Mouse (Mus musculus) liver, embryonic 14.5 days (tissue): ENCODE measurements at regions not wholly inside any gene's neighbourhood (a gene's known extent, or its start where the extent isn't known, plus 50 kb on each side); places are given as distances from the start of the nearest gene placed in this dataset.

Experiments
- ATAC-seq: fragments of 200-750 bp; cut with Nextera tagmentation; 2 replicates; pipeline ENCODE4 v1.8.0; 2017; ENCODE audit warnings: moderate number of reproducible peaks, mild to moderate bottlenecking, moderate library complexity; ENCODE audit not compliant: insufficient read depth
- DNase-seq, 3 experiments: peaks; one replicate each; pipeline ENCODE4 v3.0.0-alpha.2; 2012 to 2013; ENCODE audit warnings: low read depth in 3 of 3, low spot score in 3 of 3
- H3K27ac ChIP-seq: fragments of 300-500 bp; sonication (generic); 2 replicates; pipeline ENCODE4 v1.5.1; 2014; ENCODE audit warnings: moderate library complexity, mild to moderate bottlenecking, control low read depth, inconsistent platforms
- H3K27me3 ChIP-seq: fragments of 300-500 bp; sonication (generic); 2 replicates; pipeline ENCODE4 v1.6.1; 2014; ENCODE audit warnings: mild to moderate bottlenecking, low read length, moderate library complexity; ENCODE audit not compliant: control insufficient read depth, insufficient read depth
- H3K36me3 ChIP-seq: fragments of 300-500 bp; sonication (generic); replicated peaks from 2 replicates; pipeline ENCODE4 v1.6.1; 2014; ENCODE audit warnings: low read depth; ENCODE audit not compliant: control insufficient read depth, insufficient read depth
- H3K4me1 ChIP-seq, 2 experiments: fragments of 200-500 bp in 1 of 2; fragments of 300-500 bp in 1 of 2; sonication (generic) in 1 of 2; replicated peaks; 2 replicates each; pipeline ENCODE4 v1.6.1; 2012 to 2014; ENCODE audit warnings: antibody characterized with exemption in 1 of 2, inconsistent platforms in 1 of 2, low read length in 1 of 2; ENCODE audit not compliant: control insufficient read depth in 2 of 2, insufficient read depth in 2 of 2
- H3K4me2 ChIP-seq: fragments of 300-500 bp; sonication (generic); 2 replicates; pipeline ENCODE4 v1.6.1; 2014; ENCODE audit warnings: low read depth, mild to moderate bottlenecking, control low read depth, moderate library complexity
- H3K4me3 ChIP-seq, 2 experiments: fragments of 200-500 bp in 1 of 2; fragments of 300-500 bp in 1 of 2; sonication (generic) in 1 of 2; 2 replicates each; pipeline ENCODE4 v1.5.1; 2012 to 2014; ENCODE audit warnings: low read depth in 2 of 2, low read length in 2 of 2, mild to moderate bottlenecking in 2 of 2, control low read depth in 1 of 2, inconsistent platforms in 1 of 2, moderate library complexity in 1 of 2; ENCODE audit not compliant: insufficient read depth in 1 of 2
- H3K9ac ChIP-seq: fragments of 300-500 bp; sonication (generic); replicated peaks from 2 replicates; pipeline ENCODE4 v1.6.1; 2014; ENCODE audit warnings: mild to moderate bottlenecking, control low read depth, moderate library complexity
- H3K9me3 ChIP-seq: fragments of 300-500 bp; sonication (generic); 2 replicates; pipeline ENCODE4 v1.6.1; 2016; ENCODE audit warnings: low read length, mixed read lengths; ENCODE audit not compliant: control insufficient read depth
- CTCF ChIP-seq: IDR thresholded peaks from 2 replicates; pipeline ENCODE4 v1.5.1; 2016; ENCODE audit warnings: antibody characterized with exemption, low read depth, control low read depth
- EP300 ChIP-seq: IDR thresholded peaks from 2 replicates; pipeline ENCODE4 v1.6.1; 2016; ENCODE audit warnings: antibody characterized with exemption, low read depth
- WGBS: fragments of 180-500 bp; shearing (Covaris S2); extraction: QIAGEN DNeasy Blood & Tissue Kit; methylation state at CpG from one replicate; pipeline ENCODE4 v1.1.7; 2014; ENCODE audit not compliant: insufficient replicate concordance; 5-methylcytosine and 5-hydroxymethylcytosine counted together

DNA sequence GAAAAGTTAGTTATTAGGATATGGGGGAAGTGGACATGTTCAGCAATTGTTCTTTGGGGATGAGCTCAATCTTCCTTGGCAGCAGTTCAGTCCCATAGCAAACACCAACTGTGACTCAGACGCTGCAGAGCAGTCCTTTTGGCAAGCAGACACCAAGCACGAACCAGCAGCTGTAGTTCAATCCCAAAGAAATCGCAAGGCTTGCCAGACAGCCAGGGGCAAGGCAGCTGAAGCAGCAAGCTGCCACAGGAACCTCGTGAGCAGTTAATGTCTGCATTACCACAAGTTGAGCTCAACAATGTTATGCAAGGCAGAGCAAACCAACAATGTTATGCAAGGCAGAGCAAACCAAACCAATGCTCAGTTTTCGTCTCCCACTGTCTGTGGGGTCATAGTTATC lies 442.6 kb downstream of the Atp23 start:
- WGBS = 57% methylated on average over 5 of the region's 5 CpGs
- Histone ChIP-seq H3K9ac (no peak overlapping the region), H3K27ac (no peak overlapping the region), H3K36me3 (no peaks in the 10 kb centered on the region), H3K4me1 (no peaks in the 10 kb centered on the region), H3K9me3 (no peaks in the 10 kb centered on the region), H3K4me2 (no peak overlapping the region), H3K27me3 (no peaks in the 10 kb centered on the region), H3K4me3 (no peak overlapping the region)
- DNase-seq (no peak), ATAC-seq (no peak)
- no peak for TF ChIP-seq EP300
- no peak for TF ChIP-seq CTCF

DNA sequence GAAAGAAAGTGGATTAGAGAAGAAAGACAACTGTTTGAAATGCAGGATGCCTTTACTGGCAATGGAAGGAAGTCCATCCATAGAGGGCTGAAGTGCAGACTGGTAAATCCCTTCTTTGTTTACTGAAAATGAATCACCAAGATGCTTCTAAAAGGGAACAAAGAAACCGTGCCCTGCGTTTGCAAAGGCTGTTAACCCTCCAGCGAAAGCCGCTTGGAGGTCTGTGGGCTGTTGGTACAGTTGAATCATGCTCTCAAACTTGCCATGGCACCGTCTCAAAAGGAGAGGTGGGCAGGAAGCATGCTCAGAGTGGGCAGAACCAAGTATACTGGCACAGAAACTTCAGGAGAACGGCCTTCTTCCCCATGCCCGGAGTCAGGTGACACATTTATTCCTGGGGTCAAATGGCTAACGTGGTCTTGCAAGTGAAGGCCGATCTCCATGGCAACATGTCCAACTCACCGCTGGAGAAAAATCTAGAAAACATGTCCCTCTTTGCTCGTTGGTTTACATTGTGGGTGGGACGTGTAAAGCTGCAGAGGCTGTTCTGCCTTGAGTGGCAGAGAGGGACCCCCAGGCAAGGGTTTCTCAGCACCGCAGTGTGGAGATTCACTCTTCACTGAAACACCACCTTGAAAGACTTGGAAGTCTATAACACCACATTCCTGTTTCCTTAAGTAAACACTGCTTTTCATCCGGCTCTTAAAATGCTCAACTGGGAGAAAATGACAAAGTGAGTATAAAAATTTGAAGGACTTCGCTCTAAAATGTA lies 448.2 kb downstream of the Atp23 start:
- no peak overlapping the region for H3K4me3 ChIP-seq
- no peak overlapping the region for H3K4me2 ChIP-seq
- ATAC-seq (no peak), DNase-seq (no peak)
- TF ChIP-seq EP300 (no peak), CTCF (no peak)
- H3K4me1 ChIP-seq = no peaks in the 10 kb centered on the region
- H3K9me3 ChIP-seq = no peaks in the 10 kb centered on the region
- 67% methylated on average over 15 of the region's 15 CpGs for WGBS
- no peak overlapping the region for H3K27ac ChIP-seq
- H3K9ac ChIP-seq = no peak overlapping the region
- no peaks in the 10 kb centered on the region for H3K27me3 ChIP-seq
- no peaks in the 10 kb centered on the region for H3K36me3 ChIP-seq

DNA sequence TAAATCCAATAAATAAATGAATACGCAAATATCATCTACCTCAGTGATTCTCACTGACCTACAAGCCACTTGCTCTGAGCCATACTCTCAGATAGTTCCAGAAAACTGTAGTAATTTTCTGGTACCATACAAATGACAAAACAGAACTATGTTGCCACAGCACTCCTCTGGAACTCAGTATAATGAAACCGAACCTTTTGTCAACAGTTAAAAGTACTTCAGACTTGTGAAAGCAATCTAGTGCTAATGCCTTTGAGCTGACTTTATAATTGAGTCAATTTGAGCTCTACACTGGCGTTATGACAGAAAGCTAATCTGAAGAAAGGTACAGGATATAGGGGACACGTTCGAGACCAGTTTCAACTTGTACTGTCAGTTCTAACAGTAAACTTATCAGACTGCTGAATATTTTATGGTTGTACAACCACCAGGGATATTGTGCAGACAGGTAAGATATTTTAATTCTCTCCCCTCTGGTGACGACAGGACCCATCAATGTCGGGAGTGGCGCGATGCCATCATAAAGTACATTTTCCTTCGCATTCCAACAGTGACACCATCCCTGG lies 449.0 kb downstream of the Atp23 start:
- no peak overlapping the region for H3K9ac ChIP-seq
- no peaks in the 10 kb centered on the region for H3K4me1 ChIP-seq
- H3K4me3 ChIP-seq = no peak overlapping the region
- H3K27ac ChIP-seq = no peak overlapping the region
- no peaks in the 10 kb centered on the region for H3K27me3 ChIP-seq
- DNase-seq = no peak
- TF ChIP-seq EP300 = no peak
- TF ChIP-seq CTCF = no peak
- WGBS = 73% methylated on average over 10 of the region's 10 CpGs
- no peaks in the 10 kb centered on the region for H3K36me3 ChIP-seq
- no peak overlapping the region for H3K4me2 ChIP-seq
- H3K9me3 ChIP-seq = no peaks in the 10 kb centered on the region
- no peak for ATAC-seq

DNA sequence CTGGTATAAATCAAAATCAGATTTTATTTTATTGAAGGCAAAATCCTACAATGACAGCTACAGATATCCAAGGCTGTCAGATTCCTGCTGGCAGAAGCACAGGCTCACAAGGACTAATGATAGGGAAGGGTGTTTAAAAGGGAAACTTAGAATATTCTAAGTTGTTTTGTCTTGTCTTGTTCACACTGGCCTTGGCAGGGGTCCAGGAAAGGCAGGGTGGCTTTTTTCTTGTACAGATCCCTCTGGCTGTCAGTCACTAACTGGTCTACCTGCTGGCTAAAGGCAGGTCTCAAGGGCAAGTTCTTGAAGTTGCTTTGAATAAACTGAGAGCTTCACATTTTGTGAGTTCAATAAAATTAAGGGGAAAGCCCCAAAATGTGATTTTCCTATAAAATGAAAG lies 465.3 kb downstream of the Lrig3 start:
- TF ChIP-seq CTCF = no peak
- no peak for TF ChIP-seq EP300
- DNase-seq = no peak
- ATAC-seq = no peak
- Histone ChIP-seq H3K27ac (no peak overlapping the region), H3K27me3 (no peaks in the 10 kb centered on the region), H3K9ac (no peak overlapping the region), H3K36me3 (no peaks in the 10 kb centered on the region), H3K4me3 (no peak overlapping the region), H3K4me1 (no peaks in the 10 kb centered on the region), H3K4me2 (no peak overlapping the region), H3K9me3 (no peaks in the 10 kb centered on the region)

- no peaks in the 10 kb centered on the region for H3K36me3 ChIP-seq
- no peak overlapping the region for H3K4me2 ChIP-seq
- DNase-seq = no peak
- H3K9me3 ChIP-seq = no peaks in the 10 kb centered on the region
- no peaks in the 10 kb centered on the region for H3K4me1 ChIP-seq
- H3K9ac ChIP-seq = no peak overlapping the region
- H3K27ac ChIP-seq = no peak overlapping the region
- H3K27me3 ChIP-seq = no peaks in the 10 kb centered on the region
- ATAC-seq = no peak
- no peak for TF ChIP-seq CTCF
- no peak for TF ChIP-seq EP300
- 70% methylated on average over 8 of the region's 8 CpGs for WGBS
- no peak overlapping the region for H3K4me3 ChIP-seq
These were observed 464.4 kb downstream of the Lrig3 start for GRCm38 (mm10) chr10:126430346-126430745.
